Mouse (Mus musculus): ENCODE results near the gene Tmem63a.

DNA sequence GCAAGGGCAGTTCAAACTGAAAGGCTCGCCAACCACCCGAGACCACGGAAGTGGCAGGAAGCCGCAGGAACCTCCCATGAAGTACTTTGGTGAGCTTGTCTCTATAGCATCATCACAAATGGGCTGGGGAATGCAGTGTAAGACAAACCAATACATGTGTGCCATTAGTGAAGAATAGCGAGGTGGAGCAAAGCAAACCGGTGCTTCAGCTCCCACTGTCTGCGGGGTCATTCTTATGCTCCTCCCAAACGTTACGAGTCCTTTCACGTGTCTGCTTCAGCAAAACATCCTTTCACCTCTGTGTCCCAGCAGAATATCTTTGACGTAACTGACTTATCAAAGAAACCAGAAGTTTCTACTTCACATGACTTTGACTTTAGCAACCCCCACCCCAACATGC is 25.7 kb upstream of the Tmem63a start:
- TF ChIP-seq CTCF (IDR thresholded peaks at IDR 0.05; ENCODE audit: extremely low read depth, insufficient read depth, insufficient read length, insufficient replicate concordance) (no peak), POLR2A (IDR thresholded peaks at IDR 0.05; ENCODE audit: low read depth, low read length) (no peak)
